Mouse (Mus musculus) ovary, adult 18-20 months (tissue): Measurements from ENCODE around the gene Vav1.
"Not testable (repeated sequence)": the region's sequence is repeated elsewhere in the genome, so short reads cannot be mapped to it uniquely, and the experiment has no call there.

ENCODE experiments used
- DNase-seq: peaks from one replicate; pipeline ENCODE4 v3.0.0; 2022; ENCODE audit warnings: low spot score, mixed read lengths

The Vav1 gene

DNA sequence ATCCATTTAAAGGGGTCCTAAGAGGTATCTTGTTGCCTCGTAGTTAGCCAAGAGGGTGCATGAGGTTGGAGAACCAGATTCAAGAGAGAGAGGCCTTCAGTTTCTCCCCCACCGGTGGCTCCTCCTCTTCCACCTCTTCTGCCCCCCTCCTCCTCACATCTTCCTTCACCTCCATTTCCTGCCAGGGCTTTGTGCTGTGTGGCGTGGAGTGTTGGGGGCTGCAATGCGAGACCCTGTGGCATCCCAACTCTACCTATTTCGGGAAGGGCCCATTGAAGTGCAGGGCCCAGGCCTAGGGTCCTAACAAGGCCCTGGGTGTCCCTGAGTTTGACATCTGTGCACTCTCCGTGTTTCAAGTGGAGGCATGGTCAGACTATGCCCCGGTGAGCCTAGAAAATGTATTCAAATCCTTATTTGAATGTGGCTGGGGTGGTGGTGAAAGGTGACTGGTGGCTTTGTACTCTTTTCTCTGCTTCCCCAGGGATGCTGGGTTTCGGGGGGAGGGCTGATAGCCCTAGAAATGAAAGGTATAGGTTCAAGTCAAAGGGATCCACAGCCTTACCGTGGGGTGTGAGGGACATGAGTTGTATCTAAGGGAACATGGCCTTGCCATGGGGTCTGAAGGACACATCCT is 808 bp downstream of the Vav1 start:
- no peak for DNase-seq

DNA sequence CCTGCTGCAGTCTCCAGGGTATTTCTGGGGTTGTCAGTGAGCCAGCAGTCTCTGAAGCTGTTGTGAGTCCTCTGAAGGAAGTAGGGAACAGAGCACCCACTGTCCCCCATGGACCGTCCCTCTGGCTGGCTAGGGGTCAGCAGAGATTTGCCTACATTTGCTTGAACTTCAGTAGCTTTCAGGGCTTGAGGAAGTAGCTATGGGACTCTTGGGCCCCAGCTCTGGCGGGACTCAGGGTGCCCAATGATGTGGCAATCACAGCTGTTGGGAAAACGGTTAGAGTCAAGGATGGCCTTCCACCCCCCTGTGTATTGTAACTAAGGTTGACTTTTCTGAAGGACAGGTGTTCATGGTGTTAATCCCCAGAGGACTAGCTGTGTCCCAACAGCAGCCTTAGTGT is 1.5 kb downstream of the Vav1 start:
- DNase-seq, result no peak

DNA sequence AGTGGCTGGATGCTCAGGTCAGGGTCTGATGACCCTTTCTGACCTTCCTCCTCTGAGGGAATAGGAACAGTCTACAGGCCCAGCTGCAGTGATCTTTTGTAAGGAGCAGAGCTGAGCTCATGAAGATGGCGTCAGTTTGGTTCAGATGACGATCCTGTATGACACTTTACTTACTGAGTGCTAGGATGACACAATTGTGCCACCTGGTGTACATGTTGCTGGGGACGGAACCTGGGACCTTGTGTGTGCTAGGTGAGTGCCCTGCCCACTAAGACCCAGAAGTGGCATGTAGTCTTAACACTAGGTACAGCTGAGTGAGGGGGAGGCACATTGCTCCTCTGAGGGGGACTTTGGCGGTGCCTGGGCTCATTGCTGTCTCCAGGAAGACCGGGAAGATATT is 5.0 kb downstream of the Vav1 start:
- DNase-seq, result no peak

DNA sequence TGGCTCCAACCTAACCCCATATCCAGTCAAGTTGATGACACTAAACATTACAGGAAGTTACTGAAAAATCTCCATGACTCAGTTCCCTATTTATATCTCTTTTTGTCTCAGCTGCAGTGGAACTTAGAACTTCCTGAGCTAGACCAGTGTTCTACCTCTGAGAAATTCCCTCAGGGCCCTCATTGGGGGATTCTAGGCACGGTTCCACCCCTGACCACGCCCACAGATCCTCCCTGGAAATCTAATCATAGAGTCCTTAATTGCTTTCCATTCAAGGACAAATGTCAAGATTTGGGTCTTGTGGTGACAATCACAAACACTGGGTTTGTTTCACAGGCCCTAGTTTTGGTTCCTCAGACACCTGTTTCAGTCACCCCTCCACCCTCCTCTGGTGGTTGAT is 6.2 kb downstream of the Vav1 start:
- no peak for DNase-seq

DNA sequence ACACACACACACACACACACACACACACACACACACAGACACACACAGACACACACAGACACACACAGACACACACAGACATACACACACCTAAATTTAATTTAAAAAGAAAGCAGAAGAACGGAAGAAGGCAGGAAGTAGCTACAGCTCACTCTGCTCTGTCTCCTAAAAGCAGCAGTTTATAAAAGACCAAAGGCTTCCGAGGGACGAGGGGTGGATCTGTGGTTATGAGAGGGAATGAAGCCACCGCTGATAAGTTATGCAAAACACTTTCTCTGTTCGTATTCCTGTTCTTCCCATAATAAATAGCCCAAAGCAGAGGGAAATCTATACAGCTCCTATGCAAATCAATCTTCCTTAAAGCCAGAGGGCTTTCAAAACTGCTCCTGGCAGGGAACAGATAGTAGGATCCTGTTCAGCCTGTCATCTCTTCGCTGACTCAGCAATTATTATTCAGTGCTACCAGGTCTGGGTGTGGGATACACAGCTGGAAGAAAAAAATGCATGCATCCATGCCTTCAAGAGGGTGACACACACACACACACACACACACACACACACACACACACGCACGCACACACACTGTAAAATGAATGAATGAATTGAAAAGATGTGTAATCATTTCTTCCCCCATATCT is 7.9 kb downstream of the Vav1 start:
- DNase-seq, result no peak

DNA sequence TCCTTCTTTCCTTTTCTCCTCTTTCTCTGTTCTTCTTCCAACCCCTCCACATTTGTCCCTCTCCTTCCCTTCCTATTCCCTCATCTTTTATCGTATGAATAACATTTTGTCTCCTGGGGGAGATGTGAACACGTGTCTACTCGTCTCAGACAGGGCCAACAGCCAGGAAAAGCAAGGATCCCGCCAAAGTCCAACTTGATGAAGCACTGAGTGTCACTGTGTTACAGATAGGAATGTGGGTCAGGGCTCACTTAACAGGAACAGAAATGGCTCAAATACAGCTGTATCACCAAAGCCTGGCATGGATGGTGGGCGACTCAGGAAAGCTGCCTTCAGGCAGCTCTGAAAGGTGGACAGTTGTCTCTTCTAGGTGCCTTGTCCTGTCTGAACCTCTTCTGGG is 10.4 kb downstream of the Vav1 start:
- no peak for DNase-seq

DNA sequence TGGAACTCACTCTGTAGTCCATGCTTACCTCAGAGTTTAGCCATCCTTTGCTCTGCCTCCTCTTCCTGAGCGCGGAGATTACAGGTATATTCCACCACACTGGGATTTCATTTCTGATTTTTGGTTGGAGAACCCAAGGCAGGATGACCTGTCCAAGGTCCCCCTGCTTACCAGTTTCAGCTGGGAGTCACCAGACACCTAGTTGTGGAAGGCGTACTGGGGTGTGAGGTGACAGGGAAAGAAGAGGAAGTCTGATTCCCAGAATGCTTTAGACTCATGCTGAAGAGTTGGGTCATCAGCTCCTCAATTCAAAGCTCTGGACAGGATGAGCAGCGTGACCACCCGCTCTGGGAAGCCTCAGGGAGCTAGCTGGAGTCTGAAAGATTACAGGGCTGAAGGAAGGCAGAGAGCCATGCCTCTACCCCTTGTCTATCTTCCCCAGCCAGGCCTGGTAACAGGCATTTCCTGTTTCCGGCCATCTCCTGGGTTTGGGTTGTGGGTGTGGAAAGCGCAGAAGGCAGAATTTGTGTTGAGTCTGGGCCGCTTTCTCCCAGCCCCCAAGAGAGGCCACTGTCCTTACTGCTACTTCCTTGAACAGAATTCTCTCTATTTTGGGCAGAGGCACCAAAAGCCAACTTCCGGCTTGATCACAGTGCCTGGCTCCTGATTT is 11.2 kb downstream of the Vav1 start:
- DNase-seq, result no peak

DNA sequence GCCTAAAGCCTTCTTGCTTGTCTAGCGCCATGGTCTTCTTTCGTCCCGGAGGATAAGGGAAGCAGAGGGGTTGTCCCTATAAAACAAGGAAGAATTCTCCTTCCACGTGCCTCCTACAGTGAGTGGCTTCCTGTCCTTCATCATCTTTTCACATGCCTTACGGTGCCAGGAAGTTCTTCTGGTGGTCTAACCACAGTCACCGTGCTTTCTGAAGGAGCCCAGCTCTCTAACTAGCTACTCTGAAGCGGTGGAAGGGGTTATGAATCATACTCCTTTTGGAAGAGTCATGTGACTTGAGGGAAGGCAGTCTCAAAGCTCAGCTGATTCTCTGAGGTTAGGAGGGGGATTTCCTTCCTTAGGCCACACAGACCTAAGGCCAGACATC is 11.8 kb downstream of the Vav1 start:
- no peak for DNase-seq

DNA sequence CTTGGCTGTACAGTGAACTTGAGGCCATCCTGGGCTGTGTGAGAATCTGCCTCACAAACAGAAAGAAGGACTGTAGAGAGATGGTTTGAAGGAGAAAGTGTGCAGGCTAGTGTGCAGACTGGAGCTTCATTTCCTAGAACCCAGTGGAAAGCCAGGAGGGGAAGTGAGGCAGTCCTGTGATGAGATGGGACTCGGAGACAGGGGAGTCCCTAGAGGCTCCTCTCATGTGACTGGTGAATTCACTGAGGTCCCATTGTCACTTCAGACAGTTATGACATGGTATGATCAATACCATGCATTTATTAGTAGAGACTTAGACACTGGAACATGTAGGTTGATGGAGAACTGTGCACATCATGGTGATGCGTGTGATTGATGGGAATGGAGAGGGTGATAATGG is 13.4 kb downstream of the Vav1 start:
- no peak for DNase-seq

DNA sequence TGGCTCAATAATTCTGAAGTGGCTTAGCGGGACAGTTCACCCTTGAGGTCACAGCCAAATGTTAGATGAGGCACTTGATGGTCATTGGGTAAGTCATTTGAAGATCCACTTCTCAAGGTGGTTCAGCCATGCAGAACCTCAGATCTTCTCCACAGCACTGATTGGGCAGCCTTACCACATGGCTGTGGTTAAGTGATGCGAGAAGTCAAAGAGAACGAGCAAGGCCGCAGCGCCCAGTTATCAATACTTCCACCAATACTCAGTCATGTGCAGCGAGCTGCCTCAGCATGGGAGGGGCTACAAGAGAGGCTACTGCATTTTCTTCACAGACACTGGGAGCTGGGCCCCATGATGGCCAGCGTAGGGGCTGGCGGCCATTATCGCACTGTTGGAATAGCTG is 14.1 kb downstream of the Vav1 start:
- DNase-seq, result no peak

DNA sequence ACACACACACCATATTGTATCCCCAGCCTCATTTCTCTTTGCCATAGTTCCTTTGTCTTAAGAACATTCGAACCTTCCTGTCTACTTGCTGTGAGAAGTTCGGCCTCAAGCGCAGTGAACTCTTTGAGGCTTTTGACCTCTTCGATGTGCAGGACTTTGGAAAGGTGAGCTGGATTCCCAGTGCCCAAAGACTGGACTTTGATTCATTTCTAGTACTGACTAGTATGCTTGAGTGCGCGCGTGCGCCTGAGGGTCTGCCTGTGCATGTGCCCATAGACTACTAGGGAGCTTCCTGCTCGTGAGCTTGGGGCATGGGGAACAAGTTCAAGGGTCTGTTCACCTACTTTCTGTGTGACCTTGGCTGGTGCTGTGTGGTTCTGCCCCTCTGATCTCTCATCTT is 17.0 kb downstream of the Vav1 start:
- DNase-seq, result no peak

DNA sequence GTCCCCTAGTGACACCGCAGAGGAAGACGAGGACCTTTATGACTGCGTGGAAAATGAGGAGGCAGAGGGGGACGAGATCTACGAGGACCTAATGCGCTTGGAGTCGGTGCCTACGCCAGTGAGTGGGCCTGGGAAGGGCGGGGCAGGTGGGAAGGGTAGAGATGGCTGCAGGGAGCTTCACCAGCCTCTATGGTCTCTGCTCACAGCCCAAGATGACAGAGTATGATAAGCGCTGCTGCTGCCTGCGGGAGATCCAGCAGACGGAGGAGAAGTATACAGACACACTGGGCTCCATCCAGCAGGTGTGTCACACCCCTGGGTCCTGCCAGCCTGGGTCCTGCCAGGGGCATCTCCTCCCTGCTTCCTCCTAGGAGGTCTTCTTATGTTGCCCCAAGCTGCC is 18.1 kb downstream of the Vav1 start:
- DNase-seq, result no peak

DNA sequence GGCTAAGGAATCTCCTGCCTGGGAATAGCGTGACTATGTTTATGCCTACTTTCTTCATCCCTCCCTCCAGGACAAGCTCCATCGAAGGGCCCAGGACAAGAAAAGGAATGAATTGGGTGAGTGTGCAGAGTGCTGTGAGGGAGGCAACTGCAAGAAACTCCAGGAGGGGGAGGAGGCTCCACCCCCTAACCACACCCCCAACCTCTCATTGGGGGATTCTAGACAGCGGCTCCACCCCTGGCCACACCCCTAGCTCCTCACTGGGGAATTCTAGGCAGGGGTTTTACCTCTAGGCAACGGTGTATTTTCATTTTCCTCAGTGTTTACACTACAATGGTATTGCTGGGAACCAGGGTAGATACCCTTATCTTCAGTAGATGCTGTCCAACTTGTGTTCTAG is 26.7 kb downstream of the Vav1 start:
- DNase-seq, result no peak

DNA sequence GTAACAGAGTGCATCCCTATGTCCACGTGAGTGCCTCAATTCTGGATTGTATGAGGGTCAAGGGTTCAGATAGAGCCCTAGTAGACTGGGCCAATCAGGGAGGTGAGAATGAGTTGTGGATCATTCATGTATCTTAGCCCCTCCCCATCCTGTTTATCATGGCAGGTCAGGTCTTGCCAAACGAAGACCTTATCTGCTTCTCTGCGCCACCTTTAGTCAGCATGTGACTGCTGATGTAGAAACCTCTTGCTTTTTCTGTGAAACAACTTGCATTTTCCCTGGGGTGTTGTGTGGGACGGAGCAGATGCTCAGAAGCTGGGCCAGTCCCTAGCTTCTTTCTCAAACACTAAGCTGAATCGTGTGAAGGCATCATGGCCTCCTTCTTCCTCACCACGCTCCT is 28.2 kb downstream of the Vav1 start:
- DNase-seq, result no peak

DNA sequence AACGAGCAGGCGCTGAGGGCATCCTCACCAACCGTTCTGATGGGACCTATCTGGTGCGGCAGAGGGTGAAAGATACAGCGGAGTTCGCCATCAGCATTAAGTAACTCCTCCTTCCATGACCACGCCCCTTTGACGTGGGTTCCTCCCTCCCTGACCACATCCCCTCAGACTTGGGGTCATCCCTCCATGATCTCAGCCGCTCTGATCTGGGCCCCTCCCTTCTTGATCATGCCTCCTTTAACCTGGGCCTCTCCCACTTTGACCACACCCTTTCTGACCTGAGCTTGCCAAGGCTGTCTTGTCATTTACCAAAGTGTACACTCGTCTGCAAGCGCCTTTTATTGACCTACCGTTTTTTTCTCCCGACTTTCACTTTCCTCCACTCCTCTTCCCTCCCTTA is 32.9 kb downstream of the Vav1 start:
- DNase-seq, result no peak

DNA sequence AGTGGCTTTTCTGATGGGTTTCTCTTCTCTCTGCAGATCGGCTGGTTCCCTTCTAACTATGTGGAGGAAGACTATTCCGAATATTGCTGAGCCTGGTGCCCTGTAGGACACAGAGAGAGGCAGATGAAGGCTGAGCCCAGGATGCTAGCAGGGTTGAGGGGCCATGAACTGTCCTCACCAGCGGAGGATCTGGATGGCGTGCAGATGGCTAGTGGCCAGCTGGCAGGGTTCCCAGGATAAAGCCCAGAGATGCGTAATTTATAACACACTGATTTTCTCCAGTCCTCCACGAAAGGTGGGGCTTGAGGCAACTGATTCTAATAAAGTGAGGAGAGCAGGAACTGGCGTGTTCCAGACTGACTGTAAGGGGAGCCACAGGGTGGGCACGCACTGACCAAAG is 48.7 kb downstream of the Vav1 start:
- peak; percentile 43 for DNase-seq

DNA sequence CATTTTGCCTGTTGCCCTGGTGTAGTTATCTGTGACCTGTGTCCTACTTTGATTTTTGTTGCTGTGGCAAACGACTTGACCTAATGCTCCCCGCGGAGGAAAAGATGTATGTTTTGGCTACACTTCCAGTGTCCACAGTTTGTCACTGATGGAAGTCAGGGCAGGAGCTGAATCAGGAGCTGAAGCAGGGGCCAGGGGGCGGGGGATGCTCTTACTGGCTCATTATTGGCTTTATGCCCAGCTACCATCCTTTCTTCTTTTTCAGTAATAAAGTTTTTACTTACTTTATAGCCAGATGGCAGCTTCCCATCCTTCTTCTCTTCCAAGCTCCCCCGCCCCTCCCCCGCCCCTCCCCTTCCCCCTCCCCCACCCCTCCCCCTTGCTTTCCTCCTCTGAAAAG is 50.0 kb downstream of the Vav1 start:
- no peak for DNase-seq

DNA sequence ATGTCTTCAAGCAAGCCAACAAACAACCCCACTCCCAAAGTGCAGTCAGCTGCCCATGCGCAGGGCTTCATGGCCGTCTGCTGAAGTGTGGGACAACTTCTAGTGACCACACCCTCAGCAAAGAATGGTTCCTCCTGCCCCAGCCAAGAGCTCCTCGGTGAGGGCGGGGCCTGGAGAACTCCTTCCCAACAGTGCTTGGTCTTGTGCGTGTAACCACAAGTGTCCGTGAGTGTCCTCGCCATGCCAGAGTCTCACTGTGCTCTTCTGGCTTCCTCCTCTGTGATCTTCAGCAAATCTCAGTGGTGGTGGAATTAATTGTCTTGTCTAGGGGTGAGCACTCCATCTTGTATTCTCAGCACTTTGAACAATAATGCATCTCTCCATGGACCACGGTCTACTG is 52.1 kb downstream of the Vav1 start:
- DNase-seq, result no peak

DNA sequence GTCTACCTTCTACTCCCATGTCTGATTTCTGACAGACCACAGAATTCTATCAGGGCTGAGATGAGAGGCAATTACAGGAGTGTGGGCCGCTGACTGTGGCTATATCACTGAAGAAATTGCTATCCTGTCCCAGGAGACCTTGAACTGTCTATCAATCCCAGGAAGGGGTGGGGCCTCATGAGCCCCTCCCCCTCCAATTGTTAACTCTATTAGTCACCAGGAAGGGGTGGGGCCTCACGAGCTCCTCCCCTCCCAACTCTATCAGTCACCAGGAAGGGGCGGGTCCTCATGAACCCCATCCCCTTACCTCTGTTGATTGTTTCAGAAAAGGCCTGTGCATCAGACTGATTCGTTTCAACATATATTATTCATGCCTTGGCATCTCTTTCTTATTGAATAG is 53.3 kb downstream of the Vav1 start:
- no peak for DNase-seq

DNA sequence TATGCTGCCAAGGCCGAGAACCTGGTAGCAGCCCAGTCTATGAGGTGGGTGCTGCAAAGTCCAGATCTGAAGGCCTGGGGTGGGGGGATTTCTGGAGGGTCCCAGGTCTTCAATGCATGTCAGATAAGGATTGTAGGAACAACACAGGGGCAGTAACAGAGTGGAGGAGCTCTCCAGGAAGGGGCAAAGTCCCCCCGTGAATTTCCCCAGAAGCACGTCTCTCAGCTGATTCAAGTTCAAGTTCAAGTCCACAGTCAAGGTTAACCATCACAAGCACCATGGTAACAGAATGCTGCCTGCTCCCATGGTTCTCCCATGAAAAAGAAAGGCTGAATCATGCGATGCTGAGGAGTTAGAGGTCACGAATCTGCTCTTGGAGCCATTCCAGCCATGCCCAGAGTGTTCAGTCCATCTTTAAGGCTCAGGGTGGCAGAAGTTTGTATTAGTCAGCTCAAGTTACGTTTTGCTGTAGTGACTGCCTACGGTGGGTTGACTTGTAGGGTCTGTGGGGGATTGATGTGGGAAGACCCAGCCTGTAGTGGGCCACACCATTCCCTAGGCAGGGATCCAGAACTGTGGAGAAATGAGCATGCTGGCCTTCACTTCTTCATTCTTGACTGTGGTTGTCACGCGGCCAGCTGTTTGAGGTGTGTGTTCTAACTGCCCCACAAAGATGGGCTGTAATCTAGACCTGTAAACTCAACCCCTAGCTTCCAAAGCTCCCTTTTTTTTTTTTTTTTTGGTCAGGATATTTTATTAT is 55.3 kb downstream of the Vav1 start:
- DNase-seq, result no peak

DNA sequence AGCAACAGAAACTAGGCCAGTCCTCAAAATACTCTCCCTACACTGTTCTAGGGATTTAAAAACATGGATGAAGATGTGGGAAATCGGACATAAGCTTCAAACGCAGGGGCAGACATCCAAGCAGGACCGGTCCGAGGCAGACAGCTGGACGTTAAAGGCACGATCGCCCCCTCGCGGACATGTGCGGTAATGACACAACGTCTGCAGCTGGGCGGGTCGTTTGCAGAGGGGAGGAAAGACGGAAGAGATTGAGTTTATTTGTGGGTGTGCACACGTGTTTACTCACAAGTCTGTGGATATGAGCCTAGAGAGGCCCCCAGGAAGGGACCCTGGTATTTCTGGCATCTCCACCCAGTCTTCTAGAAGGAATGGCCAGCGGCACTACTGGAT is 55.9 kb downstream of the Vav1 start:
- DNase-seq, result peak; percentile 35

DNA sequence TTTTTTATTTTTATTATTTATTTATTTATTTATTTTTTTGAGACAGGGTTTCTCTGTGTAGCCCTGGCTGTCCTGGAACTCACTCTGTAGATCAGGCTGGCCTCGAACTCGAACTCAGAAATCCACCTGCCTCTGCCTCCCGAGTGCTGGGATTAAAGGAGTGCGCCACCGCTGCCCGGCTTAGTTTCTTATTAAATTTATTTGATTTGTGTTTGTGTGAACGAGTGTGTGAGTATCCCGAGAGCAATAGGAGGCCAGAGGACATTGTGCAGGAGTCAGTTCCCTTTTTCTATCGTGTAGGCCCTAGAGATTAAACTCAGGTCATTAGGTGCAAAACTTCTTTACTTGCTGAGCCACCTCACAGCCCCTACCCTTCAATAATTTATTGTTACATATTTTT is 56.3 kb downstream of the Vav1 start:
- DNase-seq, result not testable (repeated sequence)

DNA sequence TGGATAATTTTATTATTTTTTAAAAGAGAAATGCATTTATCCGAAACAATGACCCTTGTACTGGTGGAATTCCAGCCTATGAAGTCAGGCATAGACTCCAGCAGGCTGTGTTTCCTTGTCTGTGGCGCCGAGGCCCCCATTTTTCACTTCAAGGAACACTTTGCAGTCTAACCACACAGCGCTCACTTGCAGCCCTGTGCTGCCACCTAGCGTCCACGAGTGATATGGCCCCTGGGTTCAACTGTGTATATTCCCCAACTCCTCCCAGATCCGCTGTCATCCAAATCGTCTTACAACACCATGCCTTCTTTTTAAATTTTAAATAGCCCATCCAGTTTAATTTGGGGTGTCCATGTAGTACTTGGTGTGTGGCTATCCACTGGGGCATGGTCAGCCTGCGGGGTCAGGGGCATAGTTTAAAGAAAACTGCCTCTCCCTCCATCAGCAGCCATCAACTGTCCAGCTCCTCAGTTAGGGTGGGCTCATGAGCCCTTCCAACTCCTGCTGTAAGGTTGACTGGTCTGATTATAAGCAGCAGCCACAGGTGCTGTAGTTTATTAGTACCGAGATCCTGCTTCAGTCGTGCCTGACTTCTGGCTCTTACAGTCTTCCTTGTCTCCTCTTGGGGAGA is 56.9 kb downstream of the Vav1 start:
- peak; percentile 56 for DNase-seq
